Mouse (Mus musculus): ENCODE measurements at regions not wholly inside any gene's neighbourhood (a gene's known extent, or its start where the extent isn't known, plus 50 kb on each side); places are given as distances from the start of the nearest gene placed in this dataset.

GRCm38 (mm10) chr13:51930301-51930747 is 83.8 kb downstream of the Gadd45g start:
- in situ Hi-C loops (cut with MboI, MseI): no loop called here

DNA sequence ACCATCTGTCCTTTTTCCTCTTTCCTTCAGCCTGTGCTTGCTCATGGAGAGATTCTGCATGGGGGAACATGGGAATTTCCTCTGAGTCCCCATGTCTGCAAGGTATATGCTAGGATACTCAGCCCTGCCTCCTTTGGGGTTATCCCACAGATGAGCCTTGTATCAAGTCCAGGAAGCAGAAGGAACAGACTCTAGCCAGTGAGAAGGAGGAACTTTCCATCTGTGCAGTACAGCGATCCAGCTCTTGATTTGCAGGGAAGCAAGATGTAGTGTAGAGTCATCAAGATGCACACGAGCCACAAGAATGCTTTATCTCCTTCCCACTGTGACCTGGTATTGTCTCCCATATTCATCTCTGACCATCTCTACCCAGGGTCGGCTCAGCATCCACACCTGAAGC is 84.5 kb downstream of the Gadd45g start:
- in situ Hi-C loops (cut with MboI, MseI): no loop called here

DNA sequence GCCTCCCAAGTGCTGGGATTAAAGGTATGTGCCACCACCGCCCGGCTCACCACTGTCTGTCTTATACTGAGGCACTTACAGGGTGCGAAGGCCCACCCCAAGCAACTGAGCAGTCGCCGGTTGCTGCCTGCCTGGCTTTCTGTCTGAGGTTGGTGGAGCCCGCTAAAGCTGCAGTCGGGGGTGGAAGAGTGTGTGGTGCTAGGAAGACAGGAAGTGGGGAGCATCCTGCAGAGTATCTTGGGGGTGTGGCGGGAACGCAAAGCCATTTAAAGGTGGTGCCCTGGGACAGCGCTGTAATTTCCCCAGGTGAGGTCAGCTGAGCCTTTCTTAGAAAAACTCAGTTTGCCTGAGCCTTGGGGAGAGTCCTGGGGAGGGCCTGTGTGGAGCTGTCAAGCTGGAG is 89.3 kb downstream of the Gadd45g start:
- in situ Hi-C loops (cut with MboI, MseI): no loop called here

DNA sequence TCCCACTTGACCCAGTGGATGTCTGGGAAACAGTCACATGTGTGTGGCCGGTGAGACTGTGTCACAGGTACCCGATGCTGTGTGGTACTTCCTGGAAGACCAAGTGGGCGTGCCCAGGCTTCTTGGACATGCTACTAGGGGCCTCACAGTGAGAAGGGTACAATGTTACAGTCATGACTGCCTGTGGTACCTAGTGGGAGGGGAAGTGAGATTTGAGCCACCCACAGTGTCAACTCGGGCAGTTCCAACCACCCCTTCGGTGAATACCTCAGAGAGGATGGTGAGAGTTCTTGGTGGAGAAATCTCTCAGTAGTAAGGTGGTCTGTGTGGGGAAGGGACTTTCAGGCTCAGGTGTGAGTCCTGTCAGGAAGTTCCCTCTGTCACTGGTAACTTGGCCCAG is 90.0 kb downstream of the Gadd45g start:
- in situ Hi-C loops (cut with MboI, MseI): no loop called here

DNA sequence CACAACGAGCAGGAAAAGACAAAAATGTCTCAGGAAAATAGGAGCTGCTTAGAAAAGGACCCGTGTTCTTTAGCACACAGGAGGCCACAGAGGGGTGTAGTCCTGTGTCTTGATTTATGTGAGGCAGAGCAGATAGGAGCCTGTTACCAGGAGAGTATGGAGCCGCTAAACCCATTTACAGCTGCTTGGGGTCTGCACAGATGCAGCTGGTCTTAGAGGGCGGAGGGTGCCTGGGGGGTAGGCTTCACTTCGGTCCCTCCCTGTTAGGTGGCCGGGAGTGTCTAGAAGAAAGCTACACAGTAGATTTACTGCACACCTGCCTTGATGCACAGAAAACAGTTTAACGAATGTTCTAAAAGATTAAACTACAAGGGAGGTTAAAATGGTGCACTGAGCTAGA is 91.4 kb downstream of the Gadd45g start:
- in situ Hi-C loops (cut with MboI, MseI): no loop called here

- in situ Hi-C loops (cut with MboI, MseI): no loop called here
These were observed 92.8 kb downstream of the Gadd45g start for GRCm38 (mm10) chr13:51939262-51939661.

GRCm38 (mm10) chr13:51939715-51940114 is 93.2 kb downstream of the Gadd45g start:
- in situ Hi-C loops (cut with MboI, MseI): no loop called here

GRCm38 (mm10) chr13:51946171-51946570 is 99.7 kb downstream of the Gadd45g start:
- in situ Hi-C loops (cut with MboI, MseI): loop anchor here (5.0 kb wide), 1 partner anchor 94 kb away; no protein-coding TSS in a partner anchor

GRCm38 (mm10) chr13:51948896-51949295 is 102.4 kb downstream of the Gadd45g start:
- in situ Hi-C loops (cut with MboI, MseI): loop anchor here (5.0 kb wide), 1 partner anchor 97 kb away; no protein-coding TSS in a partner anchor

GRCm38 (mm10) chr13:51951506-51952038 is 105.1 kb downstream of the Gadd45g start:
- in situ Hi-C loops (cut with MboI, MseI): loop anchor here (25.0 kb wide), 1 partner anchor 539 kb away; the partner anchor contains the start of gene S1pr3

DNA sequence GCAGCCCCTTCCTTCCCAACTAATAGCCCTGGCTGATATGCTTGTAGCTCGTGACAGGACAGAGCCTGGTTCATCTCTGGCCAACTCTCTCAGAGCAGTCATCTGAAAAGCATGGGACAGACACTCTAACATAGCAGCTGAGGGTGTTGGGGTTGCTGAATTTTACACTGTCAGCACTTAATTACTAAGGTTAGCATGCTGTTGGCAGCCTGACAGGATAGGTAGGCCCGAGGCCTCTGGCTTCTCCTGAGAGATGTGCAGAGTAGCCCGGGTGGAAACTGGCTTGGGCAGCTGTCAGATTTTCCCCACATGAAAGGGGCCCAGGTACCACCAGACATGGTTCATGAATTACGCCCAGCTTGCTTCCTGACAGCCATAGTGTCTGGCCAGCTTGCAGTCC is 106.6 kb downstream of the Gadd45g start:
- in situ Hi-C loops (cut with MboI, MseI): loop anchor here (25.0 kb wide), 1 partner anchor 541 kb away; the partner anchor contains the start of gene S1pr3

DNA sequence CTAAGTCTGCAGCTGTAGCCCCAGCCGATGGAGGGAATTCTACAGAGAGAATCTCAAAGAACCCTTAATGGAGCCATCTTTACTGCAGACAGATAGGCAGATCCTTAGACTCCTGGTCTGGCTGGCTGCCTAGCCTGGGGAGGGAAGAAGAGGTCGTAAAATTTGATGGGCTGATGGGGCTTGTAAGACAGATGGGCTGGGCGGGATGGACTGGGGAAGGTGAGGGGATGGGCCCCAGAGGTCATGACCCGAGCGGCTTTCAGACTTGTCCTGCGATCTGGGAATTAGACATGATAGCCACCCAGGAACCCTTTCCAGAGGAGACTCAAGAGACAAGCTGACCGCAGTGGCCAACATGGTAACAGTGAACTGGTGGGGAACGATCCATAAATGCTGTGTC is 107.1 kb downstream of the Gadd45g start:
- in situ Hi-C loops (cut with MboI, MseI): loop anchor here (25.0 kb wide), 1 partner anchor 541 kb away; the partner anchor contains the start of gene S1pr3

DNA sequence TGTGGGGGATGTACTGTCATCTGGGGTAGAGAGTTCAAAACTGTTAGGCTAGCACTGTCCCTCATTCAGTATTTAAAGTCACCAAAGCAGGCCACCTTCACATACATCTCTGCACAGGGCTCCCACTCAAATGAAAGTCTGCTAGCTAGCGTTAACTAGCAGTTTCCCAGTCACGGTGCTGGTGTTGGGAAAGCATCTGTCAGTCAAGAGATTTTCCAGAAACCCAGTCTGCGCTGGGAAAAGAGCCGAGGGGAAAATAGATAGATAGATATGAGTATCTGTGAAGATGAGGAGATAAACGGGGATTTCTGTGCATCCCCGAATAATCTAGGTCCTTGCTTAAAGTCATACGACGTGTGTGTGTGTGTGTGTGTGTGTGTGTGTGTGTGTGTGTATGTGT is 110.6 kb downstream of the Gadd45g start:
- in situ Hi-C loops (cut with MboI, MseI): loop anchor here (25.0 kb wide), 1 partner anchor 545 kb away; the partner anchor contains the start of gene S1pr3

GRCm38 (mm10) chr13:51959591-51959990 is 113.1 kb downstream of the Gadd45g start:
- in situ Hi-C loops (cut with MboI, MseI): loop anchor here (25.0 kb wide), 1 partner anchor 547 kb away; the partner anchor contains the start of gene S1pr3

DNA sequence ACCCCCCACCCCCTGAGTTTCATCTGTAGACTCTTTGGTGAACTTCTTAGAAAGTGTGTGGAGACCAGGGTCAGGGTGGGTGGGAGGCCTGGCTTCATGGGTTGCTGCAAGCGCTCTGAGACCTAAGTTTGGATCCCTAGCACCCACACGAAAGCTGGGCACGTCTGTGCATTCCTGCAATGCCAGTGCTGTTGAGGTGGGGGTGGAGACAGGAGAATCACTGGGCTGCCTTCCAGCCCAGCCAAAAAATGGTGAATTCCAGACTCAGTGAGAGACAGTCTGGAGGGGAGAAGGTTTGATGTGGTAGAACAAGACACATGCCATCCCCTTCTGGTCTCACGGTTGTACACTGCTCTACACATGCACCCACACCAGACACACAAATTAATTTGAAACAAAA is 113.8 kb downstream of the Gadd45g start:
- in situ Hi-C loops (cut with MboI, MseI): loop anchor here (25.0 kb wide), 1 partner anchor 548 kb away; the partner anchor contains the start of gene S1pr3

DNA sequence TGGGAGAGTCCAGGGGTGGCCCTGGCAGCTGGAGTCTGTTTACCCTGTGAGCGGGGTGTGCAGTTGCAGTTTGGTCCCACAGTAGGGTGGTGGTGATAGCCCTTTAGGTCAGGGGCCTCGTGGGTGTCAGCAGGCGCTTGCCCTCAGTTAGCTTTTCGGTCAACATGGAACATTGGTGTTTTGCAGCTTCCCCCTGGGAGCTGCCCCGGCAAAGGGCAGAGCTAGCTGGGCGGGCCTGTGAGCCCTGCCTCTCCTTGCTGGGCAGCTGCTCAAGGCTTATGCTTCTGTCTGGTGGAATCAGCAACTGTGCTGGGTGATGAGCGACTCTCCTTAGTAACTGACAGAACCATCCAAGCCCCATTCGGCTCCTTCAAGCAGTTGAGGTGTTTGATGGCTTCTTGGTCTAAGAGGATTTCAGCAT is 115.7 kb downstream of the Gadd45g start:
- in situ Hi-C loops (cut with MboI, MseI): loop anchor here (25.0 kb wide), 1 partner anchor 550 kb away; the partner anchor contains the start of gene S1pr3

- in situ Hi-C loops (cut with MboI, MseI): loop anchor here (25.0 kb wide), 1 partner anchor 550 kb away; the partner anchor contains the start of gene S1pr3
These were observed 116.2 kb downstream of the Gadd45g start for GRCm38 (mm10) chr13:51962676-51963075.

DNA sequence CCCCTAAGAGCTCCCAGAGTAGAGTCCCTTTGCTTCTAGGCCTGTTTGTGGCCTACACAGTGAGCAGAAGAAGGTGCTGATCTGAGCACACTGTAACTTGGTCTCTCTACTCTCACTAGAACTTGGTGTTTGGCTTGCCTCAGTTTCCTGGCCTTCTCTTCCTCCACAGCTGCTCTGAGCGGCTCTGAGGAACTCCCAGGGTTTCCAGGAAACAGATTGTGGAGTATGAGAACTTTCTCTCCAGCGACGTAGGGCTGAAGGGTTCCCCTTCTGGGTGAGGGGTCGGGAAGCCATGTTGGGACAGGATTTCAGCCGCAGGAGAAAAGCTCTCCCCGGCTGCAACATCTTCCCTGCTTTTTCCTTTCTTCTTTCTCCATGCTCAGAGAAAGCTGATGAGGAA is 117.5 kb downstream of the Gadd45g start:
- in situ Hi-C loops (cut with MboI, MseI): loop anchor here (25.0 kb wide), 1 partner anchor 552 kb away; the partner anchor contains the start of gene S1pr3

- in situ Hi-C loops (cut with MboI, MseI): loop anchor here (25.0 kb wide), 1 partner anchor 552 kb away; the partner anchor contains the start of gene S1pr3
These were observed 117.9 kb downstream of the Gadd45g start for GRCm38 (mm10) chr13:51964416-51964815.

- in situ Hi-C loops (cut with MboI, MseI): loop anchor here (25.0 kb wide), 1 partner anchor 553 kb away; the partner anchor contains the start of gene S1pr3
These were observed 118.4 kb downstream of the Gadd45g start for GRCm38 (mm10) chr13:51964921-51965320.

- in situ Hi-C loops (cut with MboI, MseI): loop anchor here (25.0 kb wide), 1 partner anchor 556 kb away; the partner anchor contains the start of gene S1pr3
These were observed 121.6 kb downstream of the Gadd45g start for GRCm38 (mm10) chr13:51968103-51968502.

DNA sequence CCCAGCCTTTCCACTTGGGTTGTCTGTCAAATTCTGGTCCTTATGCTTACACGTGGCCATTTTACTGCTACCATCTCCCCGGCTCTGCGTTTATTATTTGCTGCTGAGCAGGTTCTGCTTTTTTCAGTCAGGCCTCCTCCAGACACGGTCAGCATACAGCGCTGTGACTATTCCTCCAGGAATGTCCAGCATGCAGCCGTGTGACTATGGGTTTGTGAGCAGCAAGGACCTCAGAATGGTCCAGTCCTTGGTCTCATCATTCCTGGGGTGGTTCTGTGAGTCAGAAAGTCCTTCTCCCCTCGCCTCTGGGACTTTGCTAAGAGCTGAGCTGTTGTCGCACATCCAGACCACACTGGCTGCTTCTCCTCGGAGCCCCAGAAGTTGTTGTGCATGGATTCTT is 122.3 kb downstream of the Gadd45g start:
- in situ Hi-C loops (cut with MboI, MseI): loop anchor here (25.0 kb wide), 1 partner anchor 556 kb away; the partner anchor contains the start of gene S1pr3

DNA sequence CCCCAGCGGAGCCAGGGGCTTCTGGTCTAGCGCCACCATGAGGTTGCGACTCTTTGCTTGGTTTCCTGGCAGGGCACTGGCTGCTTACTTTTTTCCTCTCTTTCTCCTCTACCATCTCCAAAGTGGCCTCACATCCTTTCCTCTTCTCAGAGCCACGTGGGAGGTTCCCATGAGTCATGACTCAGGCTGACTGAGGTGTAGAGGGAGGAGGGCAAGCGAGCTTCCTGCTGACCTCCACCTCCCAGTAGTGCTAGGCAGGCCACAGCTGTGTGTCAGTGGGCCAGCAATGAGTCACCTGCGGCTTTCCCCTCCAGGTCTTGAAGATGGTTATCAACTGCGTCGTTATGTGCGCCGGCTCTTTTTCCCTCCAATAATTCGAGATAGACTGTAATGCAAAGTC is 123.6 kb downstream of the Gadd45g start:
- in situ Hi-C loops (cut with MboI, MseI): loop anchor here (25.0 kb wide), 1 partner anchor 558 kb away; the partner anchor contains the start of gene S1pr3
